Mouse (Mus musculus) lung, adult 18-20 months (tissue): ENCODE data around the gene Nxpe5.
"Not testable (repeated sequence)": the region's sequence is repeated elsewhere in the genome, so short reads cannot be mapped to it uniquely, and the experiment has no call there.

Experiments
- DNase-seq, 2 experiments: peaks; one replicate each; pipeline ENCODE4 v3.0.0; 2022; ENCODE audit warnings: mixed read lengths in 2 of 2

Gene Nxpe5

DNA sequence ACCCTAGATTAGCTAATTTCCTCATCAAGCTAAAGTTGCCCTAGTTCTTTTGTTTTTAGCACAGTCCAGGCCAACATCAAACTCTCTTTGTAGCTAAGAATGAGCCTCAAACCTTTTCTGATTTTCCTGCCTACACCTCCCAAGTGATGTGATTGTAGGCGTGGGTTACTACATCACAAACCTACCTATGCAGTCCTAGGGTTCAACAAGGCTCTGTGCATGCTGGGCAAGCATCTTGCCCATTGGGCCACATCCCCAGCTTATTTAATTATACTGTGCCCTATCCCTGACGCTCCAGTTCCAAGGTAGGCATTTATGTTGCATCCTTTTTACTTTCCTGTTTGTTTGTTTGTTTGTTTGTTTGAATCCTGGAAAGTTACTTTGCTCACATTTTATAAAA, at the start of gene Nxpe5:
Nxpe5 (plus strand) TSS at position 199 of the 400 bp plus-strand sequence.
- DNase-seq, result no peak

DNA sequence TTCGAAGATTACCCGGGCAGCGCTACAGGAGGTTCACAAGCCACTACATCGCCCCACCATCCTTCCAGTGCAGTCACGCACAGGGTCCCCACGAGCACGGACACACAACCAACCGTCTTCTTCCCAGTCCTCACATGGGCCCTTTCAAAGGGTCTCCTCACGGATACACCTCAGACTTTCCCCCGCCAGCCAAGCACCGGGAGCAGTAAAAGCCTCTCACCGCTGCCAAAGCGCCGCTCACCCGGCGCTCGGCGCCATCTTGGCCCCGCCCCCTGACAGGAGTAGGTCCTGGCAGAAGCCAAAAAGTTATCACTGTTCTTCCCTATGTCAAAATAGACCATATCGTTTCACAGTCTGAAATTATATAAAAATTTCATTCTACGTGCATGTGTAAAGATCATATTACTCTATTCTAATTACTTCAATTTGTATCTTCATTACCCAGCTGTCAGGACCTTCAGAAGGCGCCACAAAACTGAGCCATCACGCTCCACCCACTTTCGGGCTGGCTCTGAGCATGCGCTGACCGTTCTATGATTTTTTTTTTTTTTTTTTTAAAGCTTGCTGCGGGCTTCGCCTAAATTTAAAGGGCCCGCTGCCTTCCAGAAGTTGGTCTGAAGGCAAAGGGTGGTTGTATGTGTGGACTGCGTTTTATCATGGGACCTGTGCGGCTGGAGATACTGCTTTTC, 38.6 kb upstream of the Nxpe5 start, which contains the start of the genes Taf6 and Cnpy4:
Taf6 (minus strand) TSS at position 502 of the 689 bp plus-strand sequence.
Cnpy4 (plus strand) TSS at position 536 of the 689 bp plus-strand sequence.
- DNase-seq, result peak; percentile 86 to 89

DNA sequence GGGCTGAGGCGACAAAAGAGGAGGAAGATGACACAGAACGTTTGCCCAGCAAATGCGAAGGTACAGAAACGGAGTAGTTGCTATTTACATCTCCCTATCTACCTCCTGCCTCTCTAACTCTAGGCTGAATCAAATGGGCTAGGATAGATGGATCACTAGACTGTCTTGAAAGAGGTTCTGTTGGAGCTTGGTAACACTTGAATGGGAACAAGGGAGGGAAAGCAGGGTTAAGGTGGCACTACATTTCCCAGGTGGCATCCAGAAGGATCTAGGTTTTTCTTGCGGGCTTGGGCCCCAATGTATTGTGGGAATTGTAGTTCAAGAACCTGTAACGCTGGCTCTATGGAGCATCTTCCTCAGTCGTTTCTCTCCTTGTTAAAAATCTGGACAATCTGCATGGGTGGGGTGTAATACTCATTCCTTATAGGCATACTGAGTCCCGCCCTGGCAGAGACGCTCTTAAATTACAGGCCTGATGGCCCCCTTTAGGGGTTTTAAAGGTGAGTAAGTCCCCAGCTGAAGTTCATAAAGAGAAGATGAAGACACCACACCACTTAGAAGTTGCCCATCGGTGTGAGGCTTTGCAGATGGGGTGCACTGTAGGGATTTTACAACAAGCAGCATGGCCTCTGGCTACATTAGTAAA, 37.9 kb upstream of the Nxpe5 start:
- peak; percentile 75 to 77 for DNase-seq

DNA sequence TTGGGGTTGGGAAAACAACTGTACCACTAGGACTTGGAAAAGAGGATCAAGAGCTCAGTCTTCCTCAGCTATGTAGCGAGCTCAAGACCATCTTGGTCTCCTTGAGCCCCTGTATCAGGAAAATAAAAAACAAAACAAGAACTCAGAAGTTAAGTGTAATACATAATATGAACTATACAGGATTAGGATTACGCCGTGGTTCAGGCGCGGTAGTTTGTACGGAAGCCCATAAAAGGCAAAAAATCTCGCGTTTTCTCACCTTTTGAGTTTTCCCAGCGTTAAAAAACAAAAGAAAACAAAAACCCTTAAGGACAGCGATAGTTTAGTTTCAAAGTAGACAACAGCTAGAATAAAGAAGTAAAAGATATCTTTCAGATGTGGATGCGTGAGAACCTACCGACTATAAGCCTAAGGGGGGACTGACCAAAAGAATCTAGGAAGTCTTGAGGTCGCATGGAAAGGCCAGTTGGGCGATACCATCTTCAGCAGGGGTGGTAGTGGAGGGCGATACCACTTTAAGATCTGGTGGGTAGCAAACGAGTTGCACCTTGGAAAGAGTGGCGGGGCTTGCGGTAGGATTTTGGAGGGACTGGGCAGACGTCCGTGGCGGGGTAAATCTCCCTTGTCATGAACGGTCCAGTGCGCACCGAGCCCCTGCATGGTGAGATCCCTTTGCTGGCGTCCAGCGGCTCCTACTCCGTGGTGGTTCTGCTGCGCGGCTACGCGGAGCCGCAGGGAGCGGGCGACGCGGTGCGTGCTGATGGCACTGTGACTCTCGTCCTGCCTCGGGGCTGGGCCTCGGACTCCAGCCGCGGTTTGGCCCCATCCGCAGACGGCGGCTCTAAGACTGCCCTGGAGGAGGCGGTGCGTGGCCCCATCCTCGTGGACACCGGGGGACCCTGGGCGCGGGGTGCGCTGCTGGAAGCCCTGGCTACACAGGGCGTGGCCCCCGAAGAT, 31.6 kb upstream of the Nxpe5 start, which contains the start of gene Mblac1:
Mblac1 (plus strand) TSS at position 544 of the 957 bp plus-strand sequence.
- DNase-seq, result peak; percentile 87

GRCm38 (mm10) chr5:138194755-138195345, 30.8 kb upstream of the Nxpe5 start:
- DNase-seq, result peak in 1 of 2 experiments; percentile 30

GRCm38 (mm10) chr5:138195463-138195862, 30.2 kb upstream of the Nxpe5 start:
- DNase-seq, result no peak

GRCm38 (mm10) chr5:138199576-138199975, 26.1 kb upstream of the Nxpe5 start:
- DNase-seq, result no peak

- DNase-seq, result no peak
Observed at GRCm38 (mm10) chr5:138202086-138202485, 23.6 kb upstream of the Nxpe5 start.

GRCm38 (mm10) chr5:138207253-138207652, 18.4 kb upstream of the Nxpe5 start:
- DNase-seq, result no peak

GRCm38 (mm10) chr5:138207873-138208272, 17.8 kb upstream of the Nxpe5 start:
- no peak for DNase-seq

DNA sequence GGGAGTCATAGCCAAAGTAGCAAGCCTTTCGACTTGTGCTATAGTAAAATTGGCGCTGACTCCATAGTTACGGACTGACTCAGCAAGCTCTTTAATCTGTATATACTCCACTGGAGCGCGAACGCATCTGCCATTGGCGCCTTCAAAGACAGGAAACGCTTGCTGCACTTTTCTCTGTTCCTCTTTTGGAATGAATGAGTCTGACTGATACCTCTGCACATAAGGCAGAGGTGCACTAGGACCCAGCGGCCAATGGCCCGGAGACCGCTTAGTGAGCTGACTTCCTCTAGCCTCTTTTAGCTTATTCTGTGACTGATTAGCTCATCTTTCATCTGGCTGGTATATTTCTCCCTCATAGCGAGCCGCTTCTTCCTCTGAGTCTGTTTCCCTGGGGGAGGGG, 9.1 kb upstream of the Nxpe5 start:
- DNase-seq, result not testable (repeated sequence)

DNA sequence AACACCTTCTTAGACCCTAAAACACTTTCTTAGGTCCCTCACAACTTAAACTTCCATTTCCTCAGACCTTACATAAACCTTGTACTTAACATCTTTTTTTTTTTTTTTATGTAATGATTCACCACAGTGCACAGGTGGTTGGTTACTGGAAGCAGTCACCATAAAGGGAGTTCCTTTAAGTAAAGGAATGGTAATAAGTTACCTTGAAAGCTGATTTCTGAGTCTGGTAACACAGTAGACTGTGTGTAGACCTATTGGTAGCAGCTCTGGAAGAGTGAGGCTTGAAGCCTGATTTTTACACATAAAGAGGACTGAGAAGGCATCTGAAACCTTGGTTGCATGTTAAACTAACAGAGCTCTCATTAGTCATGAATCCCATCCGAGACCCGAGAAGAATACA, 5.8 kb upstream of the Nxpe5 start:
- no peak for DNase-seq

DNA sequence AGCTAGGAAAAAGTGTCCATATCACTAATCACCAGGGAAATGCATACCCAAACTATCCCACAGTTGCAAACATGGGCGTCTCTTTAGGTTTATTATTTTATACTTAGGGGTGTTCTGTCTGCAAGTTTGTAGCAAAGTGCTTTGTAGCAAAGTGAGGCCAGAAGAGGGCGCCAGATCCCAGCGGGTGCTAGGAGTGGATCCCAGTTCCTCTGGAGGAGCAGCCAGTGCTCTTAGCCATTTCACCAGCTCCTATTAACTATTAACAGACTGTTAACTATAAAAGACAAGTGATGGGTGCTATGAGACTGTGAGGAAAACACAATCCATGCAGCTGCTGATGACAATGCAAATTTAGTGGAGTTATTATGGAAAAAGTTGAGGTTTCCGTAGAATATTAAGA, 3.6 kb upstream of the Nxpe5 start:
- DNase-seq, result peak; percentile 75 to 78

DNA sequence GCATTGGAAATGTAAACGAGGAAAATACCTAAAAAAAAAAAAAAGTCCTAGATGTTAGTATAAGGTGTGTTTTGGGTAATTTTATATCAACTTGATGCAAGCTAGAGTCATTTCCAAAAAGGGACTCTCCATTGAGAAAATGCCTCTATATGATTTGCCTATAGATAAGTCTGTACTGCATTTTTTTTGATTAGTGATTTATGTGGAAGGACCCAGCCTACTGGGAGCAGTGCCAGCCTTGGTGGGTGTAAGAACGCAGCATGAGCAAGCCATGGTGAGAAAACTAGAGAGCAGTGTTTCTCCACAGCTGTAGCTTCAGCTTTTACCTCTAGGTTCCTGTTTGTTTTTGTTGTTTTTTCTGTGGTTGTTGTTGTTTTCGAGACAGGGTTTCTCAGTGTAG, 2.4 kb upstream of the Nxpe5 start:
- DNase-seq, result no peak

DNA sequence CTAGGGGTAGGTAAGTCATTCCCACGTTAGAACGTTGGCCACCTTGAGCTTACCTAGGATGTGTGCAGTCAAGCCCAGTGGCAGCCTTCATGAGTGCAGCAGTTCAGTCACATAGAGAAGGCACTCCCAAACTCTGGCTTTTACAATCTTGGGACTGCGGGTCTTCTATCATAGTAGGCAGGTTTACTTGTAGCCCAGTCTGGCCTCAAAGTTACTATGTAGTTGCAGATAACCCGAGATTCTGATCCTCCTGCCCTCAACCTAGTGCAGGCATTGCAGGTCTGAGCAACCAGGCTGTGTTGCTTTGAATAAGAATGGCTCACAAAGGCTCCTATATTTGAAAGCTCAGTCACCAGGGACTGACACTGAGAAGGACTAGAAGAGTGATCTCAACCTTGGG, 793 bp downstream of the Nxpe5 start:
- DNase-seq, result no peak

DNA sequence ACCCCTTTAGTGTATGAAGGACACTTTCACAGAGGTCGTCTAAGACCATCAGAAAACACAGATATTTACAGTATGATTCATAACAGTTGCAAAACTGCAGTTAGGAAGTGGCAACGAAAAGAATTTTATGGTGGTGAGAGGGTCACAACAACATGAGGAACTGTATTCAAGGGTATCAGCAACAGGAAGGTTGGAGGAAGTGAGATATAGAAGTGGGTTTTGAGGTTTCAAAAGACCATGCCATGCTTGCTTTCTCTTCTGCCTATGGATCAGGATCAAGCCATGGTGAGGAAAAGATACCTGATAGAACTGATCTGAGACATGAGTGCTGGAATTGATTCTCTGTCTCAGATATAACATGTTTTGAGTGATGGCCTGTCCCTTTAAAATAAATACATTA, 1.7 kb downstream of the Nxpe5 start:
- no peak for DNase-seq

DNA sequence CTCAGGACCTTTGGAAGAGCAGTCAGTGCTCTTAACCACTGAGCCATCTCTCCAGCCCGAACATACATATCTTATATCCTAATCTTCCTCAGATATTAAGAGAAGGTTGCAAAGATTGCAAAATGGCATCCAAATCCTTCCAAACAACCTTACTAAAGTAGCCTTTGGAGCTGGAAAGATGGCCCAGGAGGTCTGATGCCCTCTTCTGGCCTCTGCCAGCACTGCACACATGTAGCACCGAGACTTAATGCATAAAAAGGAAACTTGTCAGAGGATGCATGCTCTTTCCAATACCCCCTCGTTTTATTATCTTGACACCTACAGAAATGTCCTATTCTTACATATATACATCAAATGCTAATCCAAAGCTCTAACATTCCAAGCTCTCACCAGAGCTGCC, 2.3 kb downstream of the Nxpe5 start:
- DNase-seq, result peak in 1 of 2 experiments; percentile 15

DNA sequence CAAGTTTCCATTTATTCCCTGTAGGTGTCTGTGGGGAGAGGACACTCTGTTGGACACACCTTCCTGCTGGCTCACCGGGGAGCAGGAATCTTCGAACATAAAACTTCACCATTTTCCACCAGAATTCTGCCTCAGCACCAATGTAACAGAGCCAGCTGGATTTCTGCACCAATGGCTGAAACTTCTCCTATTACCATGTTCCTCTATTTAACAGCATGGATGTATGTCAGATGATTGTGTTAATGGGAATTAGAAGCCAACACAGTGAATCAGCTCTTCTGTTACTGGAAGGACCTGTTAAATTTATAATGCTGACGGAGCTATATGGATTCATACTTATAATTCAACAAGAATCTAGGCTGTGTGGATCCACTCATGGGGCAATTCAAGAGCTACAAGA, 3.8 kb downstream of the Nxpe5 start:
- no peak for DNase-seq

DNA sequence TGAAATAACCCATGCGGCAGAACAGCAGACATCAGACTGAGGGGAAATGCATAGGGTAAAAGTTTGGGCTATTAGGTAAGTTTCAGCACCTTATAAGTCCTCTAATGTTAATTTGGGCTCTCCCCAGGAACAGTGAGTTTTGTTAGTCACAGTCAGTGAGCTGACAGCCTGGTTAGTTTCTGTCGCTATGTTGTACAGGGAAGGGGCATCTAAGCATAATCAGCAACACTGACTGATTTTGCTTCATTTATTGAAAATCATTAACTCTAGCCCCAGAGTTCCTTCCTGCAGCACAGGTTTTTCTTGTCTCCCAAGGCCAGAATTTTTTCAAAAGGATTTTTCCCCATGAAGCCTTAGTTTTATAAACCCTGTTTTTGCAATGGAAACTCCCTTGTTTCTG, 8.1 kb downstream of the Nxpe5 start:
- no peak for DNase-seq

GRCm38 (mm10) chr5:138234224-138234623, 8.5 kb downstream of the Nxpe5 start:
- no peak for DNase-seq

DNA sequence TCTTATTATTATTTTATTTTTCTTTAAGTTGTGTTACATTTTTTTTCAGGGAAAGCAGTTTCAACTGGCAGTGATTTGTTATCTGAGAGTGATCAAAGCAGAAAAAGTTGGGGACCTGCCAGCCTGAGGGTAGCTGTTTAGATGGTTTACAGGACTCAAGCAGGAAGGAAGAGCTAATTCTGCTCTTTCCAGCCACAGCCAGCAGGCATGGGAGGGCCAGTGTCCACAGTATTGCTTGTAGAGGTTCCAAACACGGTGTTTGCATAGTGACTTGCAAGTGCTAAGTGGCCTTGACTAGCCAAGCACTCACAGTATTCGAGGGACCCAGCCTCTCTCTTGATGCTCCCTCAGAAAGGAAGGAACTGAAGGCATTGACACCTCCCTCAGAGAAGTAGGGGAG, 15.8 kb downstream of the Nxpe5 start:
- peak in 1 of 2 experiments; percentile 27 for DNase-seq

DNA sequence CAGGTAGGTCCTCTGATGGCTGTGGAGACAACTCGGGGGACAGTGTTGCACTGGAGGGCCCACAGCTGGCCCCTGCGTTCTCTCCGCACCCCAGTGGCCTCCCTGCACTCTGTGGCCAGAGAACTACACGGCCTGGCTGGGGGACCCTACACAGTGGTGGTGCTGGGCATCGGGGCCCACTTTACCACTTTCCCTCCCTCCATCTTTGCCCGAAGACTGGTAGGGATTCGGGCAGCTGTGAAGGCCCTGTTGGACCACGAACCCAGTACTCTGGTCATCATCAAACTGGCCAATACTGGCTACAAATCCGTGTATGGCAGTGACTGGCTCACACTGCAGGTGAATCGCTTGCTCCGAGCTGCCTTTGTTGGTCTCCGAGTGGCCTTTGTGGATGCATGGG, 25.4 kb downstream of the Nxpe5 start:
- no peak for DNase-seq

GRCm38 (mm10) chr5:138253061-138253460, 27.4 kb downstream of the Nxpe5 start:
- no peak for DNase-seq
